Mouse (Mus musculus) C2C12 (cell line): ENCODE data around the gene Igf2bp1. TPM values are rescaled to one million over a fixed set of nuclear protein-coding genes. Genes with fewer than 3 reads are reported as not detected.

ENCODE experiments used
- H3K27me3 ChIP-seq: one replicate; pipeline ENCODE4 v1.6.1; 2011; ENCODE audit not compliant: control insufficient read depth, insufficient read depth, insufficient read length
- H3K36me3 ChIP-seq: one replicate; pipeline ENCODE4 v1.6.1; 2011; ENCODE audit not compliant: control insufficient read depth, insufficient read depth
- H3K4me3 ChIP-seq: one replicate; pipeline ENCODE4 v1.5.1; 2011; ENCODE audit warnings: mild to moderate bottlenecking, control low read depth; ENCODE audit not compliant: poor library complexity, insufficient read depth, severe bottlenecking
- H3K79me2 ChIP-seq: one replicate; pipeline ENCODE4 v1.6.1; 2011; ENCODE audit not compliant: control insufficient read depth, insufficient read depth
- H3K79me3 ChIP-seq: one replicate; pipeline ENCODE4 v1.6.1; 2011; ENCODE audit warnings: low read depth, control low read depth
- H3ac ChIP-seq: one replicate; pipeline ENCODE3; 2011; ENCODE audit warnings: low read depth; ENCODE audit not compliant: control insufficient read depth, insufficient read length
- CEBPB ChIP-seq: IDR thresholded peaks from one replicate; pipeline ENCODE4 v1.6.1; 2011; ENCODE audit warnings: low read depth, mild to moderate bottlenecking, control low read depth, moderate library complexity
- CTCF ChIP-seq: IDR thresholded peaks from one replicate; pipeline ENCODE4 v1.5.1; 2011; ENCODE audit not compliant: control insufficient read depth, insufficient read depth, insufficient read length
- FOSL1 ChIP-seq: IDR thresholded peaks from one replicate; pipeline ENCODE4 v1.8.0; 2011; ENCODE audit warnings: mild to moderate bottlenecking, low read length; ENCODE audit not compliant: poor library complexity, insufficient read depth, severe bottlenecking
- MAX ChIP-seq: IDR thresholded peaks from one replicate; pipeline ENCODE4 v1.6.1; 2011; ENCODE audit warnings: mild to moderate bottlenecking, control low read depth
- MYOD1 ChIP-seq: IDR thresholded peaks from one replicate; pipeline ENCODE4 v1.6.1; 2011; ENCODE audit warnings: low read depth; ENCODE audit not compliant: control insufficient read depth, insufficient read length
- MYOG ChIP-seq: IDR thresholded peaks from one replicate; pipeline ENCODE4 v1.6.1; 2011; ENCODE audit not compliant: control insufficient read depth, insufficient read length; ENCODE audit errors: extremely low read depth
- USF1 ChIP-seq: IDR thresholded peaks from one replicate; pipeline ENCODE4 v1.6.1; 2011; ENCODE audit warnings: low read depth, mild to moderate bottlenecking, control low read depth, moderate library complexity
- microRNA-seq: library from miRNA; unstranded; fragments of <30 nt; microRNA quantifications from one replicate; pipeline ENCODE4, GENCODE M21; 2019; ENCODE audit warnings: borderline microRNAs expressed
- polyA plus RNA-seq: library from polyadenylated mRNA; unstranded; fragments of >200 nt; fragmentation: generic; extraction: Trizol; gene quantifications from one replicate; pipeline ENCODE4 v1.2.1, GENCODE M21; 2012; ENCODE audit warnings: missing spikeins

Gene Igf2bp1
- polyA plus RNA-seq, 1 experiment = 0.74 TPM

GRCm38 (mm10) chr11:95913959-95914566, 91.7 kb downstream of the Igf2bp1 start:
- no peaks in the 10 kb centered on the region for H3K79me3 ChIP-seq
- no peak overlapping the region for H3K4me3 ChIP-seq
- no peak for TF ChIP-seq MYOG
- no peak for TF ChIP-seq MYOD1
- TF ChIP-seq CTCF = no peak
- TF ChIP-seq CEBPB = no peak
- TF ChIP-seq MAX = no peak
- no peak for TF ChIP-seq FOSL1
- no peak for TF ChIP-seq USF1
- no peaks in the 10 kb centered on the region for H3K36me3 ChIP-seq
- H3K27me3 ChIP-seq = peaks cover 39% of the 10 kb centered on the region
- no peaks in the 10 kb centered on the region for H3K79me2 ChIP-seq
- no peak overlapping the region for H3ac ChIP-seq

- no peaks in the 10 kb centered on the region for H3K79me3 ChIP-seq
- no peak overlapping the region for H3K4me3 ChIP-seq
- H3ac ChIP-seq = no peak overlapping the region
- no peak for TF ChIP-seq FOSL1
- no peak for TF ChIP-seq CEBPB
- no peak for TF ChIP-seq USF1
- TF ChIP-seq MYOG = no peak
- no peak for TF ChIP-seq MYOD1
- TF ChIP-seq CTCF = no peak
- TF ChIP-seq MAX = no peak
- H3K79me2 ChIP-seq = no peaks in the 10 kb centered on the region
- peaks cover 37% of the 10 kb centered on the region for H3K27me3 ChIP-seq
- no peaks in the 10 kb centered on the region for H3K36me3 ChIP-seq
Measured at GRCm38 (mm10) chr11:95911579-95911978, 94.2 kb downstream of the Igf2bp1 start.

GRCm38 (mm10) chr11:95907805-95908524, 97.8 kb downstream of the Igf2bp1 start:
- Histone ChIP-seq H3K36me3 (no peaks in the 10 kb centered on the region), H3K79me3 (no peaks in the 10 kb centered on the region)
- TF ChIP-seq FOSL1 (no peak), USF1 (peak; percentile 59)

More at GRCm38 (mm10) chr11:95907805-95908524, 97.8 kb downstream of the Igf2bp1 start:
- Histone ChIP-seq H3ac (no peak overlapping the region), H3K79me2 (no peaks in the 10 kb centered on the region), H3K4me3 (no peak overlapping the region), H3K27me3 (peaks cover 2% of the 10 kb centered on the region)

Small RNAs within 50 kb of the gene (microRNA-seq; reads per million reads assigned to microRNA genes)
- not detected for gene Mir3063

Other genes with a start within 250 kb of the Igf2bp1 start
- 98.3 TPM for gene Phospho1, start 181.4 kb downstream of the Igf2bp1 start, polyA plus RNA-seq
- 2.7 TPM for gene Gngt2, start 168.7 kb downstream of the Igf2bp1 start, polyA plus RNA-seq
- gene Abi3, start 163.5 kb downstream of the Igf2bp1 start, polyA plus RNA-seq = 0.33 TPM
- gene B4galnt2, start 91.0 kb downstream of the Igf2bp1 start, polyA plus RNA-seq = not detected
- gene Gip, start 18.6 kb upstream of the Igf2bp1 start, polyA plus RNA-seq = not detected
- 106 TPM for gene Snf8, start 28.9 kb upstream of the Igf2bp1 start, polyA plus RNA-seq
- gene Ube2z, start 59.4 kb upstream of the Igf2bp1 start, polyA plus RNA-seq = 73.0 TPM
- 857 TPM for gene Atp5g1, start 69.7 kb upstream of the Igf2bp1 start, polyA plus RNA-seq
- 0.02 TPM for gene Calcoco2, start 106.0 kb upstream of the Igf2bp1 start, polyA plus RNA-seq
- gene Ttll6, start 127.8 kb upstream of the Igf2bp1 start, polyA plus RNA-seq = 0.01 TPM
- 0.09 TPM for gene Hoxb13, start 188.4 kb upstream of the Igf2bp1 start, polyA plus RNA-seq